Mouse (Mus musculus): ENCODE measurements around the gene Gm6657. TPM values are rescaled to one million over a fixed set of nuclear protein-coding genes. Genes with fewer than 3 reads are reported as not detected.

Gm6657 gene
- total RNA-seq, 2 experiments from 2014 or later, result not detected

Other genes starting within 250 kb of the Gm6657 start
- 10 to 100 TPM; 25.7 to 26.7 TPM for gene Gphn, start 32.1 kb downstream of the Gm6657 start, total RNA-seq (2021)